Mouse (Mus musculus): Measurements from ENCODE around the gene Defb20. TPM values are rescaled to one million over a fixed set of nuclear protein-coding genes. Genes with fewer than 3 reads are reported as not detected.

Gene Defb20
- polyA plus RNA-seq, 1 experiment, result 0.23 TPM

- no peaks in the 10 kb centered on the region for H3K4me1 ChIP-seq (ENCODE audit: control insufficient read depth, insufficient read depth, low read length)
- H3K4me3 ChIP-seq (replicated peaks; ENCODE audit: insufficient read depth, low read depth, low read length), result no peak overlapping the region
- H3K27ac ChIP-seq (ENCODE audit: insufficient read depth, low read length), result no peak overlapping the region
- TF ChIP-seq POLR2A (IDR thresholded peaks at IDR 0.05; ENCODE audit: borderline replicate concordance, insufficient read depth, low read length) (no peak), CTCF (IDR thresholded peaks at IDR 0.05; ENCODE audit: borderline replicate concordance, insufficient read depth, low read depth, low read length) (no peak)
- H3K27me3 ChIP-seq (ENCODE audit: control insufficient read depth, insufficient read depth, low read length), result no peaks in the 10 kb centered on the region
- no peak for DNase-seq
- 41% methylated on average over 3 of the region's 3 CpGs for WGBS
Observed at GRCm38 (mm10) chr2:152472434-152472833, 4.4 kb upstream of the Defb20 start.

GRCm38 (mm10) chr2:152480881-152481280 is 4.0 kb downstream of the Defb20 start:
- no peak overlapping the region for H3K27ac ChIP-seq (ENCODE audit: insufficient read depth, low read length)
- no peak for TF ChIP-seq POLR2A (IDR thresholded peaks at IDR 0.05; ENCODE audit: borderline replicate concordance, insufficient read depth, low read length)
- TF ChIP-seq CTCF (IDR thresholded peaks at IDR 0.05; ENCODE audit: borderline replicate concordance, insufficient read depth, low read depth, low read length), result no peak
- no peaks in the 10 kb centered on the region for H3K27me3 ChIP-seq (ENCODE audit: control insufficient read depth, insufficient read depth, low read length)
- no peak for DNase-seq
- 86% methylated on average over 3 of the region's 3 CpGs for WGBS
- no peak overlapping the region for H3K4me3 ChIP-seq (replicated peaks; ENCODE audit: insufficient read depth, low read depth, low read length)
- H3K4me1 ChIP-seq (ENCODE audit: control insufficient read depth, insufficient read depth, low read length), result no peaks in the 10 kb centered on the region

- TF ChIP-seq POLR2A (IDR thresholded peaks at IDR 0.05; ENCODE audit: borderline replicate concordance, insufficient read depth, low read length), result no peak
- no peak for TF ChIP-seq CTCF (IDR thresholded peaks at IDR 0.05; ENCODE audit: borderline replicate concordance, insufficient read depth, low read depth, low read length)
- Histone ChIP-seq H3K27ac (ENCODE audit: insufficient read depth, low read length) (no peak overlapping the region), H3K27me3 (ENCODE audit: control insufficient read depth, insufficient read depth, low read length) (no peaks in the 10 kb centered on the region), H3K4me3 (replicated peaks; ENCODE audit: insufficient read depth, low read depth, low read length) (no peak overlapping the region), H3K4me1 (ENCODE audit: control insufficient read depth, insufficient read depth, low read length) (no peaks in the 10 kb centered on the region)
- WGBS, result 93% methylated on average over 7 of the region's 7 CpGs
- DNase-seq, result no peak
Observed at GRCm38 (mm10) chr2:152481726-152482125, 4.9 kb downstream of the Defb20 start.

- Histone ChIP-seq H3K27me3 (ENCODE audit: control insufficient read depth, insufficient read depth, low read length) (no peaks in the 10 kb centered on the region; the same call in 1 of the 2 replicates), H3K27ac (ENCODE audit: insufficient read depth, low read length) (no peak overlapping the region), H3K4me3 (replicated peaks; ENCODE audit: insufficient read depth, low read depth, low read length) (no peak overlapping the region), H3K4me1 (ENCODE audit: control insufficient read depth, insufficient read depth, low read length) (no peaks in the 10 kb centered on the region)
- TF ChIP-seq POLR2A (IDR thresholded peaks at IDR 0.05; ENCODE audit: borderline replicate concordance, insufficient read depth, low read length), result no peak
- DNase-seq, result no peak
- WGBS, result 69% methylated on average over 2 of the region's 2 CpGs
Observed at GRCm38 (mm10) chr2:152487024-152487423, 10.2 kb downstream of the Defb20 start.

GRCm38 (mm10) chr2:152490038-152490437 is 13.2 kb downstream of the Defb20 start, which contains the start of gene Defb22:
Defb22 (minus strand) TSS chr2:152490138.
- Histone ChIP-seq H3K27me3 (ENCODE audit: control insufficient read depth, insufficient read depth, low read length) (no peaks in the 10 kb centered on the region; the same call in 1 of the 2 replicates), H3K4me1 (ENCODE audit: control insufficient read depth, insufficient read depth, low read length) (no peaks in the 10 kb centered on the region), H3K27ac (ENCODE audit: insufficient read depth, low read length) (no peak within 1 kb of the TSS), H3K4me3 (replicated peaks; ENCODE audit: insufficient read depth, low read depth, low read length) (no peak within 1 kb of the TSS)
- TF ChIP-seq CTCF (IDR thresholded peaks at IDR 0.05; ENCODE audit: borderline replicate concordance, insufficient read depth, low read depth, low read length) (no peak), POLR2A (IDR thresholded peaks at IDR 0.05; ENCODE audit: borderline replicate concordance, insufficient read depth, low read length) (no peak)
- DNase-seq, result no peak

- DNase-seq, result no peak
- no peak overlapping the region for H3K27ac ChIP-seq (ENCODE audit: insufficient read depth, low read length)
- H3K4me1 ChIP-seq (ENCODE audit: control insufficient read depth, insufficient read depth, low read length), result no peaks in the 10 kb centered on the region
- WGBS, result 78% methylated on average over 6 of the region's 6 CpGs
- TF ChIP-seq CTCF (IDR thresholded peaks at IDR 0.05; ENCODE audit: borderline replicate concordance, insufficient read depth, low read depth, low read length) (no peak), POLR2A (IDR thresholded peaks at IDR 0.05; ENCODE audit: borderline replicate concordance, insufficient read depth, low read length) (no peak)
- H3K4me3 ChIP-seq (replicated peaks; ENCODE audit: insufficient read depth, low read depth, low read length), result no peak overlapping the region
- H3K27me3 ChIP-seq (ENCODE audit: control insufficient read depth, insufficient read depth, low read length), result no peaks in the 10 kb centered on the region; the same call in 1 of the 2 replicates
Observed at GRCm38 (mm10) chr2:152493151-152493550, 16.3 kb downstream of the Defb20 start.

- no peak for TF ChIP-seq CTCF (IDR thresholded peaks at IDR 0.05; ENCODE audit: borderline replicate concordance, insufficient read depth, low read depth, low read length)
- DNase-seq, result no peak
- 67% methylated on average over 6 of the region's 6 CpGs for WGBS
- Histone ChIP-seq H3K4me1 (ENCODE audit: control insufficient read depth, insufficient read depth, low read length) (no peaks in the 10 kb centered on the region), H3K27ac (ENCODE audit: insufficient read depth, low read length) (no peak overlapping the region), H3K4me3 (replicated peaks; ENCODE audit: insufficient read depth, low read depth, low read length) (no peak overlapping the region), H3K27me3 (ENCODE audit: control insufficient read depth, insufficient read depth, low read length) (no peaks in the 10 kb centered on the region)
Observed at GRCm38 (mm10) chr2:152498020-152498419, 21.2 kb downstream of the Defb20 start.

GRCm38 (mm10) chr2:152500204-152500862 is 23.5 kb downstream of the Defb20 start:
- TF ChIP-seq CTCF (IDR thresholded peaks at IDR 0.05; ENCODE audit: borderline replicate concordance, insufficient read depth, low read depth, low read length), result no peak
- no peak for TF ChIP-seq POLR2A (IDR thresholded peaks at IDR 0.05; ENCODE audit: borderline replicate concordance, insufficient read depth, low read length)
- 54% methylated on average over 7 of the region's 7 CpGs for WGBS
- H3K4me3 ChIP-seq (replicated peaks; ENCODE audit: insufficient read depth, low read depth, low read length), result no peak overlapping the region
- no peaks in the 10 kb centered on the region for H3K27me3 ChIP-seq (ENCODE audit: control insufficient read depth, insufficient read depth, low read length)
- DNase-seq, result no peak
- H3K4me1 ChIP-seq (ENCODE audit: control insufficient read depth, insufficient read depth, low read length), result no peaks in the 10 kb centered on the region
- no peak overlapping the region for H3K27ac ChIP-seq (ENCODE audit: insufficient read depth, low read length)

All from cerebellum, adult 2 months (tissue).